Mouse (Mus musculus) kidney, postnatal 25 days (tissue): ENCODE results near the gene Eef1akmt2.
A peak's percentile ranks its signal among the peaks of the same experiment; 100 is the strongest.

Experiments used
- DNase-seq, 2 experiments: peaks; one replicate each; pipeline ENCODE4 v3.0.0; 2021; ENCODE audit warnings: mixed read lengths in 2 of 2

Gene Eef1akmt2

DNA sequence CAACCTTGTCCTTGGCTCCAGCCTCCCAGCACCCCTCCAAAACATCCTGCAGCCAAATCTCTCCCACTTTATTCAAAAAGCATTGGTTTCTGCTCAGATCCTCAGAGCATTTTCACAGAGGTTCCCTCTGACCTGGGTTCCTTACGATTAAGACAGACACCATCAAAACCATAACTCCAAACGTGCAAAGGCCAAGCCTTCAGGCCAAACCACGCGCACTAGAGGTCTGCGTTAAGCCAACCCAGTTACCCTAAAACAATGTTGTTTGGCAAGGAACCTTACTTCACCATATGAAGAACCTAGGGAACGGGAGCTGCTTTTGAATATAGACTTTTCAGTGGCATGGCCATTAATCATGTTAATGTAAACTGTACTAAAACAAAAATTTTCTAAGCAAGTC is 42.8 kb downstream of the Eef1akmt2 start:
- no peak for DNase-seq

GRCm38 (mm10) chr7:132808841-132809682 is 43.4 kb downstream of the Eef1akmt2 start:
- DNase-seq: no peak

DNA sequence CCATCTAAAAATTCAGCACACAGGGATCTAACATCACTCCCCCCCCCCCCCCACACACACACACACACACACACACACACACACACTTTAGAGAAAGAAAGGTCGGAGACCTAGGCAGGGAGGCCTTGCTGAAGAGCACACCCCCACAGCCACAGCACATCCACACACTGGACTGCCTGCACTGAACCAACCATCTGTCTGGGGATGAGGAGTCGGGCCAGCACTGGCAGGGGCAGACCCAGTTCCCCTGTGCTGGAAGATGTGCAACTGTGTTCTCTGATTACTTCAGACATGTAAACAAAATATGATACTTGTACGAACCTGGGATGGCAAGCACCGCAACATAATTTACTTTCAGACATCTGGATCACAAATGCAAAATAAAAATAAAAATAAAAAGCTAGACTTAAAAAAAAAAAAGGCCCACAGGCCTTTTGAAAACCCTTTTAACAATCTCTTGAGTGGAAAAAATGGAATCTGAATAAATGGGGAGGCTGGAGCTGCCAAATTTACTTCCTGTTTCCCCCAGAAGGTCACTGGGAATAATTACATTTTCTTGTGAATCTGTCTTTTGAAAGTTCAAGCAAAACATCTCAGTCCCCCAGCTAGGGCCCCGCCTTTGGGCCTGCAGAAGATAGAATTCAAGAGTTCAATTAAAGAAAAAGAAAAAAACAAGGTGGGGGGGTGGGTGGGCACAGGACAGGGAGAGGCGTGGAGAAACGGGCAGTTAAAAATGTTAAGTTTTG is 44.2 kb downstream of the Eef1akmt2 start:
- DNase-seq: no peak

- peak; percentile 80 to 85 for DNase-seq
Observed at GRCm38 (mm10) chr7:132806926-132807857, 45.3 kb downstream of the Eef1akmt2 start.

GRCm38 (mm10) chr7:132806286-132806685 is 46.2 kb downstream of the Eef1akmt2 start:
- DNase-seq: no peak

DNA sequence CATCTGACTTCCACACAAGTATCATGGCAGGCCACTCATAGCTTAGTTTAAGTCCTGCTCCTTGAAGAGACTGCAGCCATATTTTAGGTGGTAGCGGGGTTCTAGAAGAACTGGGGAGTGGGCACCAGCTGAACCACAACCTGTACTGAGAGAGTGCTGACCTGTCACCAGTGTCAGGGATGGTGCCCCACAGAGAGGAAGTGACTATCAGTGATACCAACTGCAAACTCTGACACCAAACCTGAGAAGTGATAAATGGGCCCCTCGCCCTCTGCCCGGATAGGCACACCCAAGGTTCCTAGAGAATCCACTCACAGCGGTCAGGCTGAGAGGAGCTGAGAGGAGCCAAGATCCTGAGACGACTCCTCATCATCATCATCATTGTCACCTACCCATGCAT is 47.5 kb downstream of the Eef1akmt2 start:
- no peak for DNase-seq

DNA sequence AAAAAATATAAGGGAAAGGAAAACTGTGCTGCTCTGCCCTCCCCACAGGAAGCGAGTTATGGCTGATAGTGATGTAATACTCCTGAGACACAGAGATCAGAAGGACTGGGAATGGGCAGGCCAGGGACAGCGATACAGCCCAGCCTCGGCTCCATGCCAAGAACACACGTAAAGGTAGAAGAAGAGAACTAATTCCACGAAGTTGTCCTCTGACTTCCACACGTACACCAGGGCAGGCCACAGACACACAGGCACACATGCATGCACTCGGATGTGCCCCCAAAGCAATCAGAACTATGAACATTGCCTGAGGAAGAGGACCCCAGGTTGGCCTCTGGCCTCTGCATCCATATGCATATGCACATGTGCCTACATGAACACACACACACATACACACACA is 48.0 kb downstream of the Eef1akmt2 start:
- DNase-seq: no peak

GRCm38 (mm10) chr7:132803962-132804361 is 48.5 kb downstream of the Eef1akmt2 start:
- DNase-seq: peak in 1 of 2 experiments; percentile 50

GRCm38 (mm10) chr7:132803336-132803735 is 49.1 kb downstream of the Eef1akmt2 start:
- no peak for DNase-seq

DNA sequence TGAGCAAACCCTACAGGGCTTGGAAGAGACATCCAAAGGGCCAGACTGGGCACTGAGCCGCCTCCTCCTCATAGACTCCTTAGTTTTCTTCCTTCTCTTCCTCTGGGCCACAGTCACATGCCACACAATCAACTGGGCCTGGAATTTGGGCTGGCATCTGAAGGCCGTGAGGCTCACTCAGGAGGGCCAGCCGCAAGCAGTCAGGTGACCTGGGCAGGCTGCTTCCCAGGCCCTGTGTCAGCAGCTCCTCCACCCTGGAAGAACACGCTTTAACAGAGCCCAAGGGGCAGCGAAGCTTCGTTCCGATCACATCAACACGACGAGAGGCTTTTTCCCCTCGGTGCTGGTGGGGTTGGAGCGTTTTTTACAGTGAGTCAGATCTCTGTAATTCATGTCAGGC is 49.8 kb downstream of the Eef1akmt2 start:
- DNase-seq: peak; percentile 52 to 77

- DNase-seq: peak in 1 of 2 experiments; percentile 45
Observed at GRCm38 (mm10) chr7:132802066-132802465, 50.4 kb downstream of the Eef1akmt2 start.

DNA sequence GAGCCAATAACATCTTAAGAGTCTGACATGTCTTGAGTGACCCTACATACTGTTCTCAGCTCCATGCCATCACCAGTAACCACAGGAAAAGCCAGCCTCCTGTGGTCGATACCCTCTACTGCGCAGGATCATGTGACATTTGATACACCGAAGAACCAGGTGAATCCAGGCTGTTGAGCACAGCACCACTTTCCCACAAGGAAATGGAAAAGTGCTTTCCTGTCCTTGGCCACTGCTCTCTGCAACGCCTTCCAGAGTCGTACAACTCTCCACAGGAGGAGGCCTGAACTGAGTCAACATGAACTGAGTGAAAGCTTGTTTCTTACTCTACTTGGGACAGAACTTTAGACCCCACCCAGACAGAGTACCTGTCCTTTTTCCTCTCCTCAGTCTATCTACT is 51.0 kb downstream of the Eef1akmt2 start:
- no peak for DNase-seq

DNA sequence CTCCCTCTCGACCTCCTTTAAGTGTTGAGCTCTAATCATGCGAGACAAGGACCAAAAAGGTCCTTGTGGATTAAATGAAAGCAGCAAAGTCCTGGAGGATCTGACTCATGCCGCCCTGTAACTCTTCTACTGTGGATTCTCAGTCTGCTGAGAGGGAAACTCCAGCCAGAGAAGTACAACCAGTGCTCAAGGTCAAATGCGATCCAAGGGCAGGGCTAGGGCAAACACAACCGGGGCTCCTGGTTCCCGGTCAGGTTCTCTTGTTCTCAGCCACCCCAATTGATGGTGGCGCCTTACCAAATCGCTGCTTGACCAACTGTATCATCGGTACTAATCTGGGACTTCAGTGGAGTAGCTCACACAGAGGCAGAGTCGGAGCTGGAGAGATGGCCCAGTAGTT is 51.6 kb downstream of the Eef1akmt2 start:
- DNase-seq: peak; percentile 52 to 77

DNA sequence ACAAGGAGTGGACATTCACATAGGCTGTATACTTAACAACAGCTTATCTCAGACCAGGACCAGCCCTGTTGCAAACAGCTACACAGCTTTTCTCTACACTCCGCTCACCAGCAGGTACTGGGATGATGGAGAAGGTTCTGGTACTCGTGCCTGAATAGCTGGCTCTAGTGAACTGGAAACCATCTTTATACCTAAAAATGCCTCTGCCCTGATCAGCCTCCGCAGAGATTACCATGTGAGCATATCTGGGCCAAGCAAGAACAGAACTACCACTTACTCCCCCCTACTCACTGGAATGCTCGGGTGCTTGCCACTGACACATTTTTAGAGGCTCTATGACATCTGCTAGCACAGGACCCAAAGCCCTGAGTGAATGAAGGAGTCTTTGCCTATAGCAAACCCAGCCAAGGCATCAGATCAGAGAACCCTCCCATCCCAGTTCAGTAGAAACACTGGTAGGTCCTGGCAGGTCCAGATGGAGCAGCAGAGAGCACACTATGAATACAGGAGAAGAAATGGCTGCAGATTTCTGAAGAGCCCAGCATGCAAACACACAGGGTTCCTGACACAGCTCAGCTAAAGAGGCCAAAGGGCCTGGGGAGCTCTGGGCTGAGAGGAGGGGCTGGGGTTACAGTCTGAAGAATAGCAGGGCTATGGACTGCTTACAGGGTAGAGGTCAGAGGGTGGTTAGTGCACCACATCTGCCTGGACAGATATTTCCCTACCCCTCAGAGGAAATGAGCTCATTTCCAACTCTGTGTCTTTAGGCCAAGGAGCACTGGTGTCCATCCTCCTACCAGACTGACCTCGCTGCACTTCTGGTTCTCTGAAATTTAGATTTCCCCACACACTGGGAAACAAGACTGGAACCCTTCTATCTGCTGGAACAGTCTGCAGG is 53.1 kb downstream of the Eef1akmt2 start:
- DNase-seq: peak in 1 of 2 experiments; percentile 61

DNA sequence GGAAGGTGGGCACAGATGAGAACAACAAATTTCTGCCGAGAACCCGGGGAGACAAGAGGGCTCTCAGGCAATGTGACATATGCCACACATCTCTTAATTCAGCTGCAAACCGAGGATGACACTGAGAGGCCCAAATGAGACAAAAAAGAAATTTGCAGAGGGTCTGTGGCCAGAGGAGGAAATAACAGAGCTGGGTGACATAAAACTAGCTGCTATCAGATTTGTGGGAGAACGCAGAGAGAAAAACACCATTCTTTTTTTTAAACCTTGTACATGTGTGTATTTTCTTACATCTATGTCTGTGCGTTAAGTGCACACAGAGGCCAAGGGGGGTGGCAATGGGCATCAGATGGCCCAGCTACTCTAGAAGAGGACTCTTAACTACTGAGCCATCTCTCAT is 57.3 kb downstream of the Eef1akmt2 start:
- DNase-seq: no peak

DNA sequence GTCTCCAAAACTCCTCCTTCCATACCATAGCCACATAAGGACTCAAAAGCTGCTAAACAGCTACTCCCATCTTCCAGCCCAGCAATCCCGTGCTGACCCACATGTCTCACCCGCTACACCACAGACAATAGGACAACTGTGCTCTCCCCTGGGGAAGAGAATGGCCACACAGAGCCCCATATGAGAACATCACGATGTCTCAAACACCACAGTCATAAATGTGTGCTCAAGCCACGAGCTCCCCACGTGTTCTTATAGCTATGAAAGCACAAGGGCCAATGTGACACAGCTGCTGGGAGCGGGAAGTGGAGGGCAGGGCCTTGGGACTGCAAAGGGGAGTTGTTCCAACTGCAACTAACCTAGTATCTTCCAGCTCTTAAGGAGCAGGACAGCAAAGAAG is 59.0 kb downstream of the Eef1akmt2 start:
- peak in 1 of 2 experiments; percentile 68 for DNase-seq

GRCm38 (mm10) chr7:132790447-132791219 is 61.8 kb downstream of the Eef1akmt2 start:
- DNase-seq: no peak

- no peak for DNase-seq
Observed at GRCm38 (mm10) chr7:132788826-132789225, 63.6 kb downstream of the Eef1akmt2 start.

DNA sequence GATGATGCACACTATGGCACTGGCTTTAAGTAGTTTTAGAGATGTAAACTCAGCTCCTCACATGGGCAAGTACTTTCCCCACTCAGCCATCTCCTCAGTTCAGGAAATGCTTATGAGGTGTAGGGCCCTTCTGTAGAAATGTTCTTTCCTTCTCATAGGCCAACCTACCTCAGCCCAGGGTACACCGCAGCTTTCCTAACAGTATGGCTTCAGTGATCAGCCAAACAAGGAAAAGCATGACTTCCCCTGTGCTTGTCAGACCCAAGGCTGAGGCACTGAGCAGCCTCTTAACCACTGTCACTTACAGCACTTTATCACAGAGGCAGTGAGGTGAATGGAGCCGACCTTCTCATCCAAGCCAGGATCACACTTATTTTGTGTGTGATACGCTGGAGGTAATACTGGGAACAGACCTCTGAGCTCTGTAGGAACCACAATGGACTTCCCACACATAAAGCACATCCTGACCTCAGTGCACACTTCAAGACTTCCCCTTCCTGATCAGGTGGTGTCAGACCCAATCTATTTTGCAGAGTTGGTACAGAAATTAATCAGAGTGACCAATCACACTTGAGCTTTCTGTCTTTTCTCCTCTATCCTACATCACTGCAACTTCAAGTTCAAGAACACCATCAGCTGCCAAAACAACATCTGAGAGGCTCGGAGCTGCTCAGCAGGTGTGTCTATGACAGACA is 64.8 kb downstream of the Eef1akmt2 start:
- DNase-seq: no peak

DNA sequence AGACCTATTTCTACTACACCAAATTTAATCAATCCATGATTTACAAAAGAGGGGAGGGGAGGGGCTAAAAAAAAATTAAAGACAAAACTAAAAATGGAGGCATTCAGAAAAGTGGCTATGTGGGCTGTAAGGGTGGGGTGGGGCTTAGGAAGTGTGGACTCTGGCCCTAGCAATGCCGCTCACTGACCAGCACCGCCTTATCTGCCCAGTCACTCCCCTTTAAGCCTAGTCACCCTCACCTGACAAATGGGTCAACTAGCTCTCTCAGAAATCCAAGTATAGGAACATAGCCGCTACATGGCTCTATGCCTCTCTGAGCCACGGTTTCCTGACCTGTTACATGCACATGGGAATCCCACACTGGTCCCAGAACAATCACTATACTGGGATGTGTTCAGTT is 65.5 kb downstream of the Eef1akmt2 start:
- DNase-seq: no peak
